Mouse (Mus musculus) ES-Bruce4 (cell line): ENCODE measurements around the gene Tvp23b.

Experiments used
- CTCF ChIP-seq: IDR thresholded peaks from one replicate; pipeline ENCODE4 v1.8.1; 2011; ENCODE audit warnings: low read depth, low read length
- POLR2A ChIP-seq: IDR thresholded peaks from one replicate; pipeline ENCODE4 v1.8.1; 2011; ENCODE audit warnings: low read length; ENCODE audit not compliant: insufficient read depth

GRCm38 (mm10) chr11:62954766-62955165, 75.5 kb downstream of the Tvp23b start:
- no peak for TF ChIP-seq CTCF
- TF ChIP-seq POLR2A, result no peak
